Mouse (Mus musculus): ENCODE measurements around the gene Gm15294. TPM values are rescaled to one million over a fixed set of nuclear protein-coding genes. Genes with fewer than 3 reads are reported as not detected.

Gene Gm15294
- total RNA-seq (2014; rRNA removed) (not detected in 2 replicates), polyA plus RNA-seq (2012; rRNA removed) (not detected in 2 replicates)

DNA sequence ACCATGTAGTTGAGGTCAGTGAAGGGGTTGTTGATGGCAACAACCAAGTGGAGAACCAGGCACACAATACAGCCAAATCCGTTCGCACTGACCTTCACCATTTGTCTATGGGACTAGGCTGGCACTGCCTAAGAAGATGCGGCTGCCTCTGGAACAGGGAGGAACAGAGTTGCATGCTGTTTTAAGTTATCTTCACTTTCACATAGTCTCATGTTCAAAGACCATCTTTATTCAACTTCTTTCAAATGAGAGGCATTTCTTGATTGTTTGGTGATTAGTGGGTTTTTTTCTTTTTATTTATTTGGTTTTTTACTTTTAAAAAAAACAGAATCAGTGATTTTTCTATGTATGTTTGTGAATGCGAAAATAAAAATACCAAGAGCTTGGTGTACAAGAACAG lies at the start of gene Gm15294:
TSS of gene Gm15294 (minus strand) at position 101 of the 400 bp plus-strand sequence.
- Histone ChIP-seq H3K36me3 (ENCODE audit: control insufficient read depth, insufficient read depth, low read length) (no peaks in the 10 kb centered on the region), H3K27me3 (ENCODE audit: control insufficient read depth, insufficient read depth, low read length) (no peaks in the 10 kb centered on the region), H3K79me2 (ENCODE audit: control insufficient read depth, insufficient read depth, low read length) (no peaks in the 10 kb centered on the region), H3K9ac (ENCODE audit: low read depth, low read length) (no peak within 1 kb of the TSS), H3K4me3 (ENCODE audit: insufficient read depth, low read depth, low read length) (no peak within 1 kb of the TSS), H3K4me1 (ENCODE audit: control insufficient read depth, insufficient read depth, low read length) (no peaks in the 10 kb centered on the region), H3K27ac (replicated peaks; ENCODE audit: insufficient read depth, low read depth, low read length) (no peak within 1 kb of the TSS)
- TF ChIP-seq POLR2A (IDR thresholded peaks at IDR 0.05; ENCODE audit: extremely low read depth, insufficient read depth, low read length) (no peak), CTCF (IDR thresholded peaks at IDR 0.05; ENCODE audit: low read depth, low read length) (no peak)
- 82% methylated on average over 4 of the region's 4 CpGs for WGBS
- DNase-seq (ENCODE audit: extremely low read depth, low read depth, low spot score): no peak

DNA sequence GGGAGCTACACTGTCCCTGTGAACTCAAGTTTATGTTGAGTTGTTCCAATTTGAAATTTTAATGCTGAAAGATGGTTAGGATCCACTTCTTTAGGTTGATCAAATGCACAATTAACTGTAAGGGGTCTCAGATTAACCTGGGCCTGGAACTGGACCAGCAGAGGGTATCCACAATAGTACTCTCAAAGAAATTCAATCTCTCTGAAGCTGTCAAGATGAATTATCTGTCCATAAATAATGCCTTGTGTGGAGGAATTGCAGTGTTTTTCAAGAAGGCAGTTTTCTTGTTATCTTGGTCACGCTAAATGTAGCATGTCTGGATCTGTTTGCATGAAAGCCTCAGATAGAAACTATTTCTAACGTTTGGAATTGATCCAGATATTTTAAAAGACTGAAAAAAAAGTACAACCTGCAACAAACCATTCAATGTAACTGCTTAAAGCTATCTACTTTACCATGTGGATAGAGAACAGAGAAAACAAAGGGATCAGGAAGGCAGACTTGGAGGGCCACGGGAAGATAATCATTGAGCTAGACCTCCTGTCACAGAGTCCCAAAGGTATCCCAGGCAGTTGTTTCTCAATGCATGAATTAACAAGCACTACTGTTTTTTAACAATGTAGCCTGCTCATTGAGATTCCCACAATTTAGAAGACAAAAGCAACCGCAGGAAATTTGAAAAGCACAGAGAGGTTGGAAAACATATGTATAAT lies 9.5 kb upstream of the Gm15294 start:
- DNase-seq (ENCODE audit: extremely low read depth, low read depth, low spot score): no peak
- H3K27me3 ChIP-seq (ENCODE audit: control insufficient read depth, insufficient read depth, low read length): no peaks in the 10 kb centered on the region
- TF ChIP-seq CTCF (IDR thresholded peaks at IDR 0.05; ENCODE audit: low read depth, low read length) (no peak), POLR2A (IDR thresholded peaks at IDR 0.05; ENCODE audit: extremely low read depth, insufficient read depth, low read length) (no peak)
- no peaks in the 10 kb centered on the region for H3K36me3 ChIP-seq (ENCODE audit: control insufficient read depth, insufficient read depth, low read length)
- 69% methylated on average over 4 of the region's 4 CpGs for WGBS
- H3K9ac ChIP-seq (ENCODE audit: low read depth, low read length): no peak overlapping the region
- no peak overlapping the region for H3K27ac ChIP-seq (replicated peaks; ENCODE audit: insufficient read depth, low read depth, low read length)
- H3K4me3 ChIP-seq (ENCODE audit: insufficient read depth, low read depth, low read length): no peak overlapping the region
- H3K79me2 ChIP-seq (ENCODE audit: control insufficient read depth, insufficient read depth, low read length): no peaks in the 10 kb centered on the region
- H3K4me1 ChIP-seq (ENCODE audit: control insufficient read depth, insufficient read depth, low read length): no peaks in the 10 kb centered on the region

DNA sequence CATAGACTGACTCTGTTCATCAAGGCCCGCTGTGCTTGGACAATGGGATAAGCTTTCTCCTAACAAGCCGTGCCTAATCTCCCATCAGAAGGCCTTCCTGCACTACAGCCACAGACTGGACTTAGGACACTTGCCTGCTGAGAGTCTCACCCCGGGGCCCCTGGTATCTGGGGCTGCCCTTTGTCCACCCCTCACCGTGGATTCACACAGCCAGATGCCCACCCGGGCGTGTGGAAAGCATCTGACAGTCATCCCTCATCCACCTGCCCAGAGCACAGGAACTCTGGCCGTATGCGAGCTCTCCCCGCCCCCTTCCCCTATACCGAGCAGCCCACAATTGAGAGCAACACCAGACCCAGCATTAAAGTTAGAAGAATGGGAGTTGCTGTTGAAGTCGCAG lies 1.0 kb downstream of the Gm15294 start:
- 71% methylated on average over 11 of the region's 11 CpGs for WGBS
- H3K36me3 ChIP-seq (ENCODE audit: control insufficient read depth, insufficient read depth, low read length): no peaks in the 10 kb centered on the region
- no peaks in the 10 kb centered on the region for H3K27me3 ChIP-seq (ENCODE audit: control insufficient read depth, insufficient read depth, low read length)
- DNase-seq (ENCODE audit: extremely low read depth, low read depth, low spot score): no peak
- H3K27ac ChIP-seq (replicated peaks; ENCODE audit: insufficient read depth, low read depth, low read length): no peak overlapping the region
- H3K4me1 ChIP-seq (ENCODE audit: control insufficient read depth, insufficient read depth, low read length): no peaks in the 10 kb centered on the region
- no peaks in the 10 kb centered on the region for H3K79me2 ChIP-seq (ENCODE audit: control insufficient read depth, insufficient read depth, low read length)
- H3K9ac ChIP-seq (ENCODE audit: low read depth, low read length): no peak overlapping the region
- TF ChIP-seq POLR2A (IDR thresholded peaks at IDR 0.05; ENCODE audit: extremely low read depth, insufficient read depth, low read length) (no peak), CTCF (IDR thresholded peaks at IDR 0.05; ENCODE audit: low read depth, low read length) (no peak)
- H3K4me3 ChIP-seq (ENCODE audit: insufficient read depth, low read depth, low read length): no peak overlapping the region

DNA sequence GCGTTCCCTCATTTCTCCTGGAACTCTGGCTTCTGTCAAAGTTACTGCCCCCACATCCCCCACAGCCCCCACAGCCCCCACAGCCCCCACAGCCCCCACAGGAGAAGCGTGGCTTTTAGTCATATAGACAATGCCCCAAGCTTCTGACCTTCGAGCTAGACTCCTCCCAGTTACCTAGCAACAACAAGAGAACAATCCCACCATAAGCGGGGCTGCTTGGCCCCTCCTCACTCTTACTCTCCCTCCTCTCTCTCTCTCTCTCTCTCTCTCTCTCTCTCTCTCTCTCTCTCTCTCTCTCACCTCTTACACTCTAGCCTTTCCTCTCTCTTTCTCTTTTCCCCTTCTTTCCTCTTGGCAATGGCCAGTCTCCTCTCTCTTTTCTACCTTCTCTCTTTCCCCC lies 1.4 kb downstream of the Gm15294 start:
- H3K27ac ChIP-seq (replicated peaks; ENCODE audit: insufficient read depth, low read depth, low read length): no peak overlapping the region
- H3K27me3 ChIP-seq (ENCODE audit: control insufficient read depth, insufficient read depth, low read length): no peaks in the 10 kb centered on the region
- no peaks in the 10 kb centered on the region for H3K36me3 ChIP-seq (ENCODE audit: control insufficient read depth, insufficient read depth, low read length)
- DNase-seq (ENCODE audit: extremely low read depth, low read depth, low spot score): no peak
- TF ChIP-seq CTCF (IDR thresholded peaks at IDR 0.05; ENCODE audit: low read depth, low read length) (no peak), POLR2A (IDR thresholded peaks at IDR 0.05; ENCODE audit: extremely low read depth, insufficient read depth, low read length) (no peak)
- no peak overlapping the region for H3K9ac ChIP-seq (ENCODE audit: low read depth, low read length)
- H3K79me2 ChIP-seq (ENCODE audit: control insufficient read depth, insufficient read depth, low read length): no peaks in the 10 kb centered on the region
- 73% methylated on average over 3 of the region's 4 CpGs for WGBS
- no peaks in the 10 kb centered on the region for H3K4me1 ChIP-seq (ENCODE audit: control insufficient read depth, insufficient read depth, low read length)
- H3K4me3 ChIP-seq (ENCODE audit: insufficient read depth, low read depth, low read length): no peak overlapping the region

DNA sequence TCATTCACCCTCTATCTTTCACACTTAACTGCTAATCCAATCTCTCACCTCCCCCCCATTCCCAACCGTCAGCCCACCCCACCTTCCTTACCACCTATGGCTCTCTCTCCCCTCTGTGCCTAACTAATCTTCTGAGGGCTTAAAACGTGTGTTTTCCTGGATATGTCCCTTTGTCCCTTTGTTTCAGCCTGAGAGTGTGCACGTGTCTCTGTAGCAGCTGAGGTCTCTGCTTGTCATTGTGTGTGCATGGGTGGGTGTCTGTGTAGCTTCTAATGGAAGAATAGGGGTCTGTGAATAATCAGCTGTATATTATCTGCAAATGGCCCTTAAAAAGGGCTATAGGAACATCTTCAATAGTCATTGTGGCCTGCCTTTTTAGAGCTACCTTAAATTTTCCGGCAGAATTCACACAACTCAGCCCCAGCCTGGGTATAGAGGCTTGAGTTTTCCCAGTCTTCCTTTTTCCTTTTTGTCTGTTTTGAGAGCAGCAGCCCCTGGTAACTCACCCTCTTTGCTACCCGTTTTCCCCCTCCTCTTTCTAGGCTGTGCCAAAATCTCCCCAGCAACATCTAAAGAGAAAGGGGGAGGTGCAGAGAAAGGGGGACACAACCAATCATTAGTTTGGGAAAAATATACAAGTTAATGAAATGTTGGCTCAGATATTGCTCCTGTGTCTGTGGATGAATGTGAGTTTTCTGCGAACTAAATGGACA lies 19.2 kb downstream of the Gm15294 start:
- Histone ChIP-seq H3K9ac (ENCODE audit: low read depth, low read length) (no peak overlapping the region), H3K4me1 (ENCODE audit: control insufficient read depth, insufficient read depth, low read length) (no peaks in the 10 kb centered on the region), H3K4me3 (ENCODE audit: insufficient read depth, low read depth, low read length) (no peak overlapping the region), H3K27me3 (ENCODE audit: control insufficient read depth, insufficient read depth, low read length) (no peaks in the 10 kb centered on the region), H3K36me3 (ENCODE audit: control insufficient read depth, insufficient read depth, low read length) (no peaks in the 10 kb centered on the region), H3K79me2 (ENCODE audit: control insufficient read depth, insufficient read depth, low read length) (no peaks in the 10 kb centered on the region), H3K27ac (replicated peaks; ENCODE audit: insufficient read depth, low read depth, low read length) (no peak overlapping the region)
- no peak for TF ChIP-seq POLR2A (IDR thresholded peaks at IDR 0.05; ENCODE audit: extremely low read depth, insufficient read depth, low read length)
- TF ChIP-seq CTCF (IDR thresholded peaks at IDR 0.05; ENCODE audit: low read depth, low read length): no peak
- WGBS: 32% methylated on average over 6 of the region's 6 CpGs
- no peak for DNase-seq (ENCODE audit: extremely low read depth, low read depth, low spot score)

Other genes with a start within 250 kb of the Gm15294 start
- not detected in 2 replicates for gene Irs4, start 150.0 kb downstream of the Gm15294 start, total RNA-seq (2014; rRNA removed)
- not detected in 2 replicates for gene Irs4, start 150.0 kb downstream of the Gm15294 start, polyA plus RNA-seq (2012; rRNA removed)